Mouse (Mus musculus) hematopoietic stem cell, adult 5-6 weeks (primary cell): ENCODE data around the gene Helz. TPM values are rescaled to one million over a fixed set of nuclear protein-coding genes. Genes with fewer than 3 reads are reported as not detected.

Experiments
- ATAC-seq, 2 experiments: fragments of 125-278 bp in 1 of 2; replicated peaks in 1 of 2; 2 replicates each; pipeline ENCODE4 v1.8.0; 2016 to 2017; ENCODE audit warnings: inconsistent platforms in 2 of 2, mild to moderate bottlenecking in 2 of 2, moderate number of reproducible peaks in 2 of 2, low read depth in 1 of 2, moderate TSS enrichment in 1 of 2; ENCODE audit not compliant: low FRiP score in 2 of 2, poor library complexity in 2 of 2, severe bottlenecking in 2 of 2, insufficient read depth in 1 of 2, low TSS enrichment in 1 of 2
- total RNA-seq: library from RNA; stranded (forward); fragments of 172-1452, 232-1000 nt; gene quantifications from 2 replicates; pipeline ENCODE4 v1.2.3, GENCODE M21; 2017

The Helz gene
- total RNA-seq, 1 experiment from 2014 or later: 21.6 TPM

- no peak for ATAC-seq
Observed at GRCm38 (mm10) chr11:107730940-107731339, 183.2 kb downstream of the Helz start.

GRCm38 (mm10) chr11:107731498-107731897, 183.8 kb downstream of the Helz start:
- ATAC-seq: no peak

- no peak for ATAC-seq
Observed at GRCm38 (mm10) chr11:107734133-107734532, 186.4 kb downstream of the Helz start.

- no peak for ATAC-seq
Observed at GRCm38 (mm10) chr11:107737886-107738285, 190.2 kb downstream of the Helz start.

GRCm38 (mm10) chr11:107738418-107739099, 190.8 kb downstream of the Helz start:
- no peak for ATAC-seq

- ATAC-seq: no peak
Observed at GRCm38 (mm10) chr11:107743100-107743499, 195.4 kb downstream of the Helz start.

Other genes with a start within 250 kb of the Helz start
- 36.6 and 39.9 TPM in 2 replicates for gene Pitpnc1, start 77.2 kb upstream of the Helz start, total RNA-seq
- 97.2 and 133 TPM in 2 replicates for gene Psmd12, start 68.4 kb upstream of the Helz start, total RNA-seq
- gene Cacng1, start 168.6 kb downstream of the Helz start, total RNA-seq: not detected in 2 replicates
- not detected in 2 replicates for gene Cacng4, start 246.6 kb downstream of the Helz start, total RNA-seq